In genomic region chr9:38953401-38954123, GRCm38 (mm10) we compare ENCODE assay signal across 16 mouse cellular contexts. TPM values are rescaled to one million over a fixed set of nuclear protein-coding genes. Genes with fewer than 3 reads are reported as not detected.
DNase-seq lines count a peak whose midpoint lies in the region; ATAC-seq and TF ChIP-seq lines count a peak whose summit lies in the region.
"Had no signal": no experiment of that assay in that cellular context is flagged by ENCODE, and none has a peak within 500 bp of the region (broad histone marks: within the 10 kb centered on the region; RNA-seq: fewer than 3 reads in every experiment).

No protein-coding gene starts in this region.

- H3K9me3 ChIP-seq in intestine, postnatal 0 days (ENCODE audit: control insufficient read depth): no peaks in the 10 kb centered on the region
- H3K9me3 ChIP-seq in intestine, embryonic 16.5 days (ENCODE audit: control insufficient read depth, low read length): no peaks in the 10 kb centered on the region
- no peaks in the 10 kb centered on the region for H3K9me3 ChIP-seq in midbrain, embryonic 11.5 days (ENCODE audit: control insufficient read depth, low read length)
- H3K9me3 ChIP-seq in forebrain, embryonic 10.5 days: no peaks in the 10 kb centered on the region
- H3K9me3 ChIP-seq: embryonic facial prominence, embryonic 12.5 days; neural tube, embryonic 15.5 days had no signal

- ATAC-seq in intestine, postnatal 0 days: no peak
- ATAC-seq in intestine, embryonic 16.5 days: no peak
- ATAC-seq in midbrain, embryonic 11.5 days (ENCODE audit: low FRiP score): no peak
- ATAC-seq: forebrain, postnatal 0 days had no signal

- intact Hi-C loops in left cerebral cortex, postnatal 25 days (cut with DNase I): no loop called here

- no peak overlapping the region for H3ac ChIP-seq in C2C12 (ENCODE audit: control insufficient read depth, insufficient read length, low read depth)

- 43% methylated on average over 7 of the region's 7 CpGs for WGBS in intestine, postnatal 0 days
- whole genome bisulfite sequencing in intestine, embryonic 16.5 days: 51% methylated on average over 7 of the region's 7 CpGs
- WGBS in midbrain, embryonic 11.5 days: 92% methylated on average over 7 of the region's 7 CpGs
- WGBS in forebrain, embryonic 10.5 days: 88% methylated on average over 7 of the region's 7 CpGs

- no peaks in the 10 kb centered on the region for H3K79me2 ChIP-seq in C2C12 (ENCODE audit: control insufficient read depth, insufficient read depth)

- H3K79me3 ChIP-seq in C2C12 (ENCODE audit: low read depth): no peaks in the 10 kb centered on the region

- H3K27ac ChIP-seq in intestine, postnatal 0 days (ENCODE audit: low read depth, low read length): no peak overlapping the region
- no peak overlapping the region for H3K27ac ChIP-seq in intestine, embryonic 16.5 days (ENCODE audit: low read length)
- no peak overlapping the region for H3K27ac ChIP-seq in midbrain, embryonic 11.5 days (ENCODE audit: low read depth, low read length)
- H3K27ac ChIP-seq in forebrain, embryonic 10.5 days: no peak overlapping the region
- H3K27ac ChIP-seq: embryonic facial prominence, embryonic 12.5 days; neural tube, embryonic 15.5 days had no signal

- no peak overlapping the region for H3K9ac ChIP-seq in intestine, postnatal 0 days (ENCODE audit: low read depth, low read length)
- no peak overlapping the region for H3K9ac ChIP-seq in intestine, embryonic 16.5 days (ENCODE audit: low read depth, low read length)
- no peak overlapping the region for H3K9ac ChIP-seq in midbrain, embryonic 11.5 days (ENCODE audit: low read length)
- H3K9ac ChIP-seq: embryonic facial prominence, embryonic 12.5 days; forebrain, postnatal 0 days; neural tube, embryonic 15.5 days had no signal

- 0 out of 2 replicates have a peak overlapping the region, but pooled peaks have one; percentile 31 for H3K4me2 ChIP-seq in intestine, postnatal 0 days (replicated peaks; ENCODE audit: low read depth)
- H3K4me2 ChIP-seq in intestine, embryonic 16.5 days (ENCODE audit: low read depth, low read length): no peak overlapping the region
- H3K4me2 ChIP-seq in midbrain, embryonic 11.5 days: no peak overlapping the region
- H3K4me2 ChIP-seq: embryonic facial prominence, embryonic 12.5 days; neural tube, embryonic 15.5 days had no signal

- H3K4me1 ChIP-seq in intestine, postnatal 0 days (replicated peaks; ENCODE audit: control insufficient read depth, insufficient read depth, low read length): no peaks in the 10 kb centered on the region
- no peaks in the 10 kb centered on the region for H3K4me1 ChIP-seq in intestine, embryonic 16.5 days (ENCODE audit: control insufficient read depth, insufficient read depth, low read length)
- no peaks in the 10 kb centered on the region for H3K4me1 ChIP-seq in midbrain, embryonic 11.5 days (ENCODE audit: control insufficient read depth, insufficient read depth, low read length)
- no peaks in the 10 kb centered on the region for H3K4me1 ChIP-seq in forebrain, embryonic 10.5 days
- H3K4me1 ChIP-seq: embryonic facial prominence, embryonic 12.5 days; neural tube, embryonic 15.5 days had no signal

- H3K36me3 ChIP-seq in intestine, postnatal 0 days (ENCODE audit: control insufficient read depth, insufficient read depth): no peaks in the 10 kb centered on the region
- H3K36me3 ChIP-seq in intestine, embryonic 16.5 days (ENCODE audit: control insufficient read depth, insufficient read depth, low read length): no peaks in the 10 kb centered on the region
- H3K36me3 ChIP-seq in C2C12 (ENCODE audit: control insufficient read depth, insufficient read depth): no peaks in the 10 kb centered on the region
- H3K36me3 ChIP-seq in midbrain, embryonic 11.5 days (ENCODE audit: control insufficient read depth, insufficient read depth, low read length): no peaks in the 10 kb centered on the region
- H3K36me3 ChIP-seq in forebrain, embryonic 10.5 days (replicated peaks): no peaks in the 10 kb centered on the region
- H3K36me3 ChIP-seq: embryonic facial prominence, embryonic 12.5 days; neural tube, embryonic 15.5 days had no signal

- no peaks in the 10 kb centered on the region for H3K27me3 ChIP-seq in intestine, postnatal 0 days (replicated peaks; ENCODE audit: control insufficient read depth, insufficient read depth, low read length)
- H3K27me3 ChIP-seq in intestine, embryonic 16.5 days (replicated peaks; ENCODE audit: control insufficient read depth, insufficient read depth, low read length): no peaks in the 10 kb centered on the region
- H3K27me3 ChIP-seq in C2C12 (ENCODE audit: control insufficient read depth, insufficient read depth, insufficient read length): no peaks in the 10 kb centered on the region
- no peaks in the 10 kb centered on the region for H3K27me3 ChIP-seq in midbrain, embryonic 11.5 days (ENCODE audit: control insufficient read depth, insufficient read depth, low read length)
- H3K27me3 ChIP-seq in forebrain, embryonic 10.5 days (ENCODE audit: poor library complexity, severe bottlenecking): no peaks in the 10 kb centered on the region
- H3K27me3 ChIP-seq: embryonic facial prominence, embryonic 12.5 days; neural tube, embryonic 15.5 days had no signal

- no peak for TF ChIP-seq CTCF in intestine, postnatal 0 days (IDR thresholded peaks at IDR 0.05; ENCODE audit: low read depth)
- no peak for TF ChIP-seq CTCF in C2C12 (IDR thresholded peaks at IDR 0.05; ENCODE audit: control insufficient read depth, insufficient read depth, insufficient read length)

- H3K4me3 ChIP-seq in intestine, postnatal 0 days (ENCODE audit: low read depth, low read length): no peak overlapping the region
- no peak overlapping the region for H3K4me3 ChIP-seq in intestine, embryonic 16.5 days (ENCODE audit: low read length)
- peak overlapping the region; percentile 14 for H3K4me3 ChIP-seq in C2C12 (ENCODE audit: insufficient read depth, poor library complexity, severe bottlenecking)
- H3K4me3 ChIP-seq in midbrain, embryonic 11.5 days (ENCODE audit: low read depth, low read length): no peak overlapping the region
- no peak overlapping the region for H3K4me3 ChIP-seq in forebrain, embryonic 10.5 days
- H3K4me3 ChIP-seq: embryonic facial prominence, embryonic 12.5 days; neural tube, embryonic 15.5 days had no signal

- peak; percentile 34 for DNase-seq in NIH3T3 (ENCODE audit: low read depth)
- DNase-seq in left cerebral cortex, postnatal 25 days (ENCODE audit: low spot score in 2 of 2): peak; percentile 21 to 81
- DNase-seq in midbrain, embryonic 11.5 days (ENCODE audit: low spot score, missing footprints): no peak
- DNase-seq in forebrain, embryonic 10.5 days (ENCODE audit: extremely low spot score, low spot score): no peak
- DNase-seq: lung, postnatal 36 days; spleen, adult 18-20 months had no signal

TF ChIP-seq in C2C12, 6 proteins besides CTCF, POLR2A, EP300 and RAD21:
- no peak for TF ChIP-seq CEBPB (IDR thresholded peaks at IDR 0.05; ENCODE audit: low read depth)
- TF ChIP-seq MAX (IDR thresholded peaks at IDR 0.05): no peak
- TF ChIP-seq USF1 (IDR thresholded peaks at IDR 0.05; ENCODE audit: low read depth): no peak
- no peak for TF ChIP-seq MYOD1 (IDR thresholded peaks at IDR 0.05; ENCODE audit: control insufficient read depth, insufficient read length, low read depth)
- TF ChIP-seq MYOG (IDR thresholded peaks at IDR 0.05; ENCODE audit: control insufficient read depth, extremely low read depth, insufficient read length): no peak
- TF ChIP-seq FOSL1 (IDR thresholded peaks at IDR 0.05; ENCODE audit: insufficient read depth, low read length, poor library complexity, severe bottlenecking): no peak

RNA-seq across cellular contexts. Expression of gene Olfr933, which starts 18.6 kb away (rescaled TPM):
- polyA plus RNA-seq in intestine, postnatal 0 days (2015; fragmentation: Nextera tagmentation; extraction: Ambion mirVana): not detected in 2 replicates
- polyA plus RNA-seq in intestine, embryonic 16.5 days (2015; fragmentation: Nextera tagmentation; extraction: Ambion mirVana): not detected in 2 replicates
- polyA plus RNA-seq in C2C12 (2012; fragmentation: generic; extraction: Trizol): not detected
- total RNA-seq in left cerebral cortex, postnatal 25 days (2021): not detected
- polyA plus RNA-seq in midbrain, embryonic 11.5 days (2014; fragmentation: Nextera tagmentation; extraction: Ambion mirVana): not detected in 2 replicates
- polyA plus RNA-seq in forebrain, embryonic 10.5 days (2016; fragmentation: Nextera tagmentation; extraction: Ambion mirVana): not detected in 2 replicates
- total RNA-seq: forebrain, postnatal 0 days had no signal
- polyA plus RNA-seq: embryonic facial prominence, embryonic 12.5 days; forebrain, postnatal 0 days; heart, embryonic 16.5 days; intestine, embryonic 14.5 days; limb, embryonic 11.5 days; neural tube, embryonic 15.5 days; thymus, postnatal 0 days had no signal

RNA-seq across cellular contexts. Expression of gene Olfr930, which starts 24.0 kb away (rescaled TPM):
- polyA plus RNA-seq in intestine, postnatal 0 days (2015; fragmentation: Nextera tagmentation; extraction: Ambion mirVana): not detected in 2 replicates
- not detected in 2 replicates for polyA plus RNA-seq in intestine, embryonic 16.5 days (2015; fragmentation: Nextera tagmentation; extraction: Ambion mirVana)
- polyA plus RNA-seq in C2C12 (2012; fragmentation: generic; extraction: Trizol): not detected
- not detected for total RNA-seq in left cerebral cortex, postnatal 25 days (2021)
- polyA plus RNA-seq in midbrain, embryonic 11.5 days (2014; fragmentation: Nextera tagmentation; extraction: Ambion mirVana): not detected in 2 replicates
- not detected in 2 replicates for polyA plus RNA-seq in forebrain, embryonic 10.5 days (2016; fragmentation: Nextera tagmentation; extraction: Ambion mirVana)
- total RNA-seq: forebrain, postnatal 0 days had no signal
- polyA plus RNA-seq: embryonic facial prominence, embryonic 12.5 days; forebrain, postnatal 0 days; heart, embryonic 16.5 days; intestine, embryonic 14.5 days; limb, embryonic 11.5 days; neural tube, embryonic 15.5 days; thymus, postnatal 0 days had no signal

RNA-seq across cellular contexts. Expression of gene Olfr934, which starts 34.6 kb away (rescaled TPM):
- polyA plus RNA-seq in intestine, postnatal 0 days (2015; fragmentation: Nextera tagmentation; extraction: Ambion mirVana): not detected in 2 replicates
- polyA plus RNA-seq in intestine, embryonic 16.5 days (2015; fragmentation: Nextera tagmentation; extraction: Ambion mirVana): not detected in 2 replicates
- polyA plus RNA-seq in C2C12 (2012; fragmentation: generic; extraction: Trizol): not detected
- not detected for total RNA-seq in left cerebral cortex, postnatal 25 days (2021)
- not detected in 2 replicates for polyA plus RNA-seq in midbrain, embryonic 11.5 days (2014; fragmentation: Nextera tagmentation; extraction: Ambion mirVana)
- not detected in 2 replicates for polyA plus RNA-seq in forebrain, embryonic 10.5 days (2016; fragmentation: Nextera tagmentation; extraction: Ambion mirVana)
- total RNA-seq: forebrain, postnatal 0 days had no signal
- polyA plus RNA-seq: embryonic facial prominence, embryonic 12.5 days; forebrain, postnatal 0 days; heart, embryonic 16.5 days; intestine, embryonic 14.5 days; limb, embryonic 11.5 days; neural tube, embryonic 15.5 days; thymus, postnatal 0 days had no signal

RNA-seq across cellular contexts. Expression of gene Olfr935, which starts 45.9 kb away (rescaled TPM):
- not detected in 2 replicates for polyA plus RNA-seq in intestine, postnatal 0 days (2015; fragmentation: Nextera tagmentation; extraction: Ambion mirVana)
- polyA plus RNA-seq in intestine, embryonic 16.5 days (2015; fragmentation: Nextera tagmentation; extraction: Ambion mirVana): not detected in 2 replicates
- polyA plus RNA-seq in C2C12 (2012; fragmentation: generic; extraction: Trizol): not detected
- not detected for total RNA-seq in left cerebral cortex, postnatal 25 days (2021)
- polyA plus RNA-seq in midbrain, embryonic 11.5 days (2014; fragmentation: Nextera tagmentation; extraction: Ambion mirVana): not detected in 2 replicates
- polyA plus RNA-seq in forebrain, embryonic 10.5 days (2016; fragmentation: Nextera tagmentation; extraction: Ambion mirVana): not detected in 2 replicates
- total RNA-seq: forebrain, postnatal 0 days had no signal
- polyA plus RNA-seq: embryonic facial prominence, embryonic 12.5 days; forebrain, postnatal 0 days; heart, embryonic 16.5 days; intestine, embryonic 14.5 days; limb, embryonic 11.5 days; neural tube, embryonic 15.5 days; thymus, postnatal 0 days had no signal

Comparison
In these comparisons a context has a peak if more than half of its experiments do, and no peak if none do; other contexts are left out.
1. DNase-seq: peak in NIH3T3 (single experiment) and left cerebral cortex, postnatal 25 days (2 of 2); none in midbrain, embryonic 11.5 days (single experiment) and forebrain, embryonic 10.5 days (single experiment).